Mouse (Mus musculus): ENCODE measurements around the gene Zcchc2. TPM values are rescaled to one million over a fixed set of nuclear protein-coding genes. Genes with fewer than 3 reads are reported as not detected.

Gene Zcchc2
- polyA plus RNA-seq, 1 experiment, result 5.9 TPM

DNA sequence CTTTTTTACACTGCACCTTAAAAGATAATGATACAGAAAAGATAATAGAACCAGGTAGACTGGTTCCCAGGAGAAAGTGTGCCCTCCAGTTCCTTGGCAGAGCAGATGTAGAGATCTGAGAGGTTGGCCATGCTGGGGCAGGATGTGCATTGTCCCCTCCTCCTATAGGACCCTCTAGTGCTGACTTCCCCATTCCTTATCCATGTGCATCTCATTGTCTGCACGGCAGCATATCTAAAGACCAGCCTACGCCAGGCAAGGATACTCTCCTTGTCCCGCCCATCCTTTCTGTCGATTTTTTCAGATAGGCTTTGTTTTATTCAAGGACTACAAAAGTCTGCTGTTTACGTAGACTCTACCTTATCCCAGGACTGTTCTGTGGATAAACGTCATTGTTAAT lies 26.1 kb downstream of the Zcchc2 start:
- Histone ChIP-seq H3K79me3 (ENCODE audit: low read depth) (no peaks in the 10 kb centered on the region), H3K27me3 (ENCODE audit: control insufficient read depth, insufficient read depth, insufficient read length) (no peaks in the 10 kb centered on the region), H3ac (ENCODE audit: control insufficient read depth, insufficient read length, low read depth) (no peak overlapping the region), H3K36me3 (ENCODE audit: control insufficient read depth, insufficient read depth) (peaks cover 80% of the 10 kb centered on the region), H3K4me3 (ENCODE audit: insufficient read depth, poor library complexity, severe bottlenecking) (no peak overlapping the region), H3K79me2 (ENCODE audit: control insufficient read depth, insufficient read depth) (no peaks in the 10 kb centered on the region)
- TF ChIP-seq MAX (IDR thresholded peaks at IDR 0.05) (no peak), FOSL1 (IDR thresholded peaks at IDR 0.05; ENCODE audit: insufficient read depth, low read length, poor library complexity, severe bottlenecking) (no peak), USF1 (IDR thresholded peaks at IDR 0.05; ENCODE audit: low read depth) (no peak), CTCF (IDR thresholded peaks at IDR 0.05; ENCODE audit: control insufficient read depth, insufficient read depth, insufficient read length) (no peak), MYOG (IDR thresholded peaks at IDR 0.05; ENCODE audit: control insufficient read depth, extremely low read depth, insufficient read length) (no peak), MYOD1 (IDR thresholded peaks at IDR 0.05; ENCODE audit: control insufficient read depth, insufficient read length, low read depth) (no peak), CEBPB (IDR thresholded peaks at IDR 0.05; ENCODE audit: low read depth) (no peak)

DNA sequence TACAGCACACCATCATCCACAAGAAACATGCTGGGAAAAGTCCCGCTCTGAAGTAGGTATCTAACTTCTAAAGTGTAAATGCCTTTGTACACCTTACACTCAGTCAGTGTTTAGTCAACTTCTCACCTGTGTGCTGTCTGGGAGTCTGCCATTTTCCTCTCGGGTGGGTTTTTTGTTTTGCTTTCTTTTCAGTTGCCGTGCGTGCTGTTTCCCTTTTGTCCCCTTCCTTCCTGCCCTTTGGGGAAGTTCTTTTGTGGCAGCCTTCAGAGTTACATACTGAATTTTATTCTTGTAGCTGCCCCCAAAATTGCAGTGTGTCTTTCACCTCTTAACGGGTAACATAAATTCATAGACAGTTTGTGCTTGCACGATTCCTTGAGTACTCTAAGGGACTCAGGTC lies 29.6 kb downstream of the Zcchc2 start:
- TF ChIP-seq CTCF (IDR thresholded peaks at IDR 0.05; ENCODE audit: control insufficient read depth, insufficient read depth, insufficient read length) (no peak), USF1 (IDR thresholded peaks at IDR 0.05; ENCODE audit: low read depth) (no peak), MAX (IDR thresholded peaks at IDR 0.05) (no peak), MYOG (IDR thresholded peaks at IDR 0.05; ENCODE audit: control insufficient read depth, extremely low read depth, insufficient read length) (no peak), MYOD1 (IDR thresholded peaks at IDR 0.05; ENCODE audit: control insufficient read depth, insufficient read length, low read depth) (no peak), CEBPB (IDR thresholded peaks at IDR 0.05; ENCODE audit: low read depth) (no peak), FOSL1 (IDR thresholded peaks at IDR 0.05; ENCODE audit: insufficient read depth, low read length, poor library complexity, severe bottlenecking) (no peak)
- H3K79me2 ChIP-seq (ENCODE audit: control insufficient read depth, insufficient read depth), result no peaks in the 10 kb centered on the region
- no peaks in the 10 kb centered on the region for H3K27me3 ChIP-seq (ENCODE audit: control insufficient read depth, insufficient read depth, insufficient read length)
- H3K4me3 ChIP-seq (ENCODE audit: insufficient read depth, poor library complexity, severe bottlenecking), result no peak overlapping the region
- no peaks in the 10 kb centered on the region for H3K79me3 ChIP-seq (ENCODE audit: low read depth)
- H3ac ChIP-seq (ENCODE audit: control insufficient read depth, insufficient read length, low read depth), result no peak overlapping the region
- H3K36me3 ChIP-seq (ENCODE audit: control insufficient read depth, insufficient read depth), result peaks cover 91% of the 10 kb centered on the region

DNA sequence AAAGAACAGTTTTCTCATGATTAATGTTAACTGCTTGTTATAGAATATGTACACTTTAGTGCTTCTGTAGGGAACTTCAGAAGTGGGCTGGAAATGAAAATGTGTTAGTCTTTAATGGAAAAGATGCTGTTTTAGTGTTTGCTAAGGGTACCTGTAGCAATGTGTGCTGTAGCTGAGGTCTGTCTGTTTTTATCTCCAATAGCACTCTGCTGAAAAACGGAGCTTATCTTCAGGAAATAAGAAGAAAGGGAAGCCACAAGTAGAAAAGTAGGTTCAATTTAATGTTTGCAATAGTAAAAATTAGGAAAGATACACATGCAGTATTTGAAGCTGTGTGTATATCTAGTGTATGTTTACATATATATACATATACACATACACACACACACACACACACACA lies 32.8 kb downstream of the Zcchc2 start:
- TF ChIP-seq USF1 (IDR thresholded peaks at IDR 0.05; ENCODE audit: low read depth) (no peak), CEBPB (IDR thresholded peaks at IDR 0.05; ENCODE audit: low read depth) (no peak), MYOD1 (IDR thresholded peaks at IDR 0.05; ENCODE audit: control insufficient read depth, insufficient read length, low read depth) (no peak), FOSL1 (IDR thresholded peaks at IDR 0.05; ENCODE audit: insufficient read depth, low read length, poor library complexity, severe bottlenecking) (no peak), MYOG (IDR thresholded peaks at IDR 0.05; ENCODE audit: control insufficient read depth, extremely low read depth, insufficient read length) (no peak), CTCF (IDR thresholded peaks at IDR 0.05; ENCODE audit: control insufficient read depth, insufficient read depth, insufficient read length) (no peak), MAX (IDR thresholded peaks at IDR 0.05) (no peak)
- Histone ChIP-seq H3K27me3 (ENCODE audit: control insufficient read depth, insufficient read depth, insufficient read length) (no peaks in the 10 kb centered on the region), H3K79me3 (ENCODE audit: low read depth) (no peaks in the 10 kb centered on the region), H3K79me2 (ENCODE audit: control insufficient read depth, insufficient read depth) (no peaks in the 10 kb centered on the region), H3ac (ENCODE audit: control insufficient read depth, insufficient read length, low read depth) (no peak overlapping the region), H3K4me3 (ENCODE audit: insufficient read depth, poor library complexity, severe bottlenecking) (no peak overlapping the region), H3K36me3 (ENCODE audit: control insufficient read depth, insufficient read depth) (peaks cover 94% of the 10 kb centered on the region)

DNA sequence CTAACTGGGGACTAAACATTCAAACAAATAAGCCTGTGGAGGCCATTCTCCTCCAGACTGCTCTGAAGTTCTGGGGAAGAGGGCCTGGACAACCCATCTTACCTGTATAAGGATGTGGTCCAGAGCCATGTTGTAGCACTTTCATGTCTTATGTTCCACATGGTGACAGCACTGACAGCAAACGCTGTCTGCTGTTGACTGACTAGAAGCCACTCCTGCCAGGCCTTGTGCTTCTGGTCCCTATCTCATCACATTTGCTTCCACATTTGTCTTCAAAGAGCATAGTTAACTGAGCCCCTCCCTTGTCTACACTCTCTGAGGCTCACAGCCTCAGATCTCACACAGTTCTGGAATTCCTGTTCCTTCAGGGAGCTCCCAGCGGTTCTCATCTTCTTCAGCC lies 34.0 kb downstream of the Zcchc2 start:
- Histone ChIP-seq H3K36me3 (ENCODE audit: control insufficient read depth, insufficient read depth) (peaks cover 94% of the 10 kb centered on the region), H3ac (ENCODE audit: control insufficient read depth, insufficient read length, low read depth) (no peak overlapping the region), H3K27me3 (ENCODE audit: control insufficient read depth, insufficient read depth, insufficient read length) (no peaks in the 10 kb centered on the region), H3K79me3 (ENCODE audit: low read depth) (no peaks in the 10 kb centered on the region), H3K4me3 (ENCODE audit: insufficient read depth, poor library complexity, severe bottlenecking) (no peak overlapping the region), H3K79me2 (ENCODE audit: control insufficient read depth, insufficient read depth) (no peaks in the 10 kb centered on the region)
- TF ChIP-seq MYOG (IDR thresholded peaks at IDR 0.05; ENCODE audit: control insufficient read depth, extremely low read depth, insufficient read length), result no peak
- no peak for TF ChIP-seq MYOD1 (IDR thresholded peaks at IDR 0.05; ENCODE audit: control insufficient read depth, insufficient read length, low read depth)
- no peak for TF ChIP-seq MAX (IDR thresholded peaks at IDR 0.05)
- no peak for TF ChIP-seq USF1 (IDR thresholded peaks at IDR 0.05; ENCODE audit: low read depth)
- TF ChIP-seq FOSL1 (IDR thresholded peaks at IDR 0.05; ENCODE audit: insufficient read depth, low read length, poor library complexity, severe bottlenecking), result no peak
- TF ChIP-seq CEBPB (IDR thresholded peaks at IDR 0.05; ENCODE audit: low read depth), result no peak
- no peak for TF ChIP-seq CTCF (IDR thresholded peaks at IDR 0.05; ENCODE audit: control insufficient read depth, insufficient read depth, insufficient read length)

DNA sequence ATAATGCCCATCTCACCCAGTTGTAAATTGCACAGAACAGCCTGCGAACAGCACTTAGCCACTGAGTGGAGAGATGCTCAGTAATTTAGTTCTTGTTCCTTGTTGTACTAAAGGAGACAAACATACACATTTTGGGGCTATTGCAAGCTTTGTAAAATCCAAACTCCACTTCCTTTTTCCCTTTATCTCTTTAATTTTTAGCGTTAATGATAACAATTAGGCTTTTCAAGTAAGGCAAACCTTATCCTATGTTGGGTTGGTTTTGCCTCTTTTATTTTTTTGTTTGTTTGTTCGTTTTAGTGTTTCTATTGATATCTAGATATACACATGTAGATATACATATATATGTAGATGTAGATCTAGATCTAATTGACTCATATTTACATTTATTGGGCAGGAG lies 34.6 kb downstream of the Zcchc2 start:
- H3K79me3 ChIP-seq (ENCODE audit: low read depth), result no peaks in the 10 kb centered on the region
- no peaks in the 10 kb centered on the region for H3K27me3 ChIP-seq (ENCODE audit: control insufficient read depth, insufficient read depth, insufficient read length)
- H3K36me3 ChIP-seq (ENCODE audit: control insufficient read depth, insufficient read depth), result peaks cover 95% of the 10 kb centered on the region
- no peak overlapping the region for H3ac ChIP-seq (ENCODE audit: control insufficient read depth, insufficient read length, low read depth)
- no peak overlapping the region for H3K4me3 ChIP-seq (ENCODE audit: insufficient read depth, poor library complexity, severe bottlenecking)
- TF ChIP-seq MAX (IDR thresholded peaks at IDR 0.05) (no peak), CTCF (IDR thresholded peaks at IDR 0.05; ENCODE audit: control insufficient read depth, insufficient read depth, insufficient read length) (no peak), USF1 (IDR thresholded peaks at IDR 0.05; ENCODE audit: low read depth) (no peak)
- no peaks in the 10 kb centered on the region for H3K79me2 ChIP-seq (ENCODE audit: control insufficient read depth, insufficient read depth)

DNA sequence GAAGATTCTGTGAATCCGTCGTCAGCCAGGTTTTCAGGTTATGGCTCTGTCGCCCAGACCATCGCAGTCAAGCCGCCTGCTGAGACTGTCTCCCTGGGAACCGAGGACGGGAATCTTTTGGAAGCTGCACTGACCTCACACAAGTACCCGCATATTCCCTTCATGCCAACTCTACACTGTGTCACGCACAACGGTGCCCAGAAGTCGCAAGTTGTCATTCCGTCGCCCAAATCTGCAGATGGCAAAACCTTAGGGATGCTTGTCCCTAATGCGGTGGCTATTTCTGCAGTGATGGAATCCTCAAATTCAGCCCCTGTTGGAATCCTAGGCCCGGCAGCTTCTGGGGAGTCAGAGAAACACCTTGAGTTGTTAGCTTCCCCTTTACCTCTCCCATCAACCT lies 39.6 kb downstream of the Zcchc2 start:
- H3K36me3 ChIP-seq (ENCODE audit: control insufficient read depth, insufficient read depth), result peaks cover 86% of the 10 kb centered on the region
- TF ChIP-seq MYOG (IDR thresholded peaks at IDR 0.05; ENCODE audit: control insufficient read depth, extremely low read depth, insufficient read length), result no peak
- H3K79me2 ChIP-seq (ENCODE audit: control insufficient read depth, insufficient read depth), result no peaks in the 10 kb centered on the region
- no peaks in the 10 kb centered on the region for H3K79me3 ChIP-seq (ENCODE audit: low read depth)
- H3K4me3 ChIP-seq (ENCODE audit: insufficient read depth, poor library complexity, severe bottlenecking), result no peak overlapping the region
- no peak overlapping the region for H3ac ChIP-seq (ENCODE audit: control insufficient read depth, insufficient read length, low read depth)
- H3K27me3 ChIP-seq (ENCODE audit: control insufficient read depth, insufficient read depth, insufficient read length), result no peaks in the 10 kb centered on the region
